Mouse (Mus musculus) layer of hippocampus, adult 9-10 months (tissue): ENCODE measurements around the gene Slc15a3.

Source experiments
- DNase-seq: peaks from one replicate; pipeline ENCODE4 v3.0.0; 2022; ENCODE audit warnings: low spot score

Gene Slc15a3

GRCm38 (mm10) chr19:10822534-10822933, 17.0 kb upstream of the Slc15a3 start:
- no peak for DNase-seq

GRCm38 (mm10) chr19:10824061-10824460, 15.5 kb upstream of the Slc15a3 start:
- no peak for DNase-seq

DNA sequence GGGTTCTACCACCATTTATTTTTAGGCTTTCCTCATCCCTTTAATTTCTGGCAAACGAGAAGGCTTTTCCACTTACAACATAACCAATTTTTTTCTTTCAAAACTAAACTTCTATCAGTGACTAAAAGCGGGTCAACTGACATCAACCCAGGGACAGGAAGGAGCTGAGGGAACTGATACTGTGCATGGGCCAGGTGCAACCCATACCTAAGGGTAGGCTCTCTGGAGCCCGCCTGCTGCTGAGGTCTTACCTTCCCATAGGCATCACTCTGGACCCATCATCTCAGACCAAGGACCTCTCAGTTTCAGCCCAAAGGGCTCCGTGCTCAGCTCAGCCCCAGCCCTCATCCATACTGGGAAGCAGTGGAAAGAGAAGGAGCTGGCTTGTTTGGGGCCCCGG, 11.2 kb upstream of the Slc15a3 start:
- DNase-seq, result no peak

- DNase-seq, result no peak
These were observed 9.9 kb upstream of the Slc15a3 start, which contains the start of gene Cd6 for GRCm38 (mm10) chr19:10829436-10830175. Gene Cd6, minus strand, starts transcription at chr19:10830058.

- DNase-seq, result no peak
These were observed 8.1 kb upstream of the Slc15a3 start for GRCm38 (mm10) chr19:10831424-10831823.

GRCm38 (mm10) chr19:10832030-10832429, 7.5 kb upstream of the Slc15a3 start:
- DNase-seq, result no peak

DNA sequence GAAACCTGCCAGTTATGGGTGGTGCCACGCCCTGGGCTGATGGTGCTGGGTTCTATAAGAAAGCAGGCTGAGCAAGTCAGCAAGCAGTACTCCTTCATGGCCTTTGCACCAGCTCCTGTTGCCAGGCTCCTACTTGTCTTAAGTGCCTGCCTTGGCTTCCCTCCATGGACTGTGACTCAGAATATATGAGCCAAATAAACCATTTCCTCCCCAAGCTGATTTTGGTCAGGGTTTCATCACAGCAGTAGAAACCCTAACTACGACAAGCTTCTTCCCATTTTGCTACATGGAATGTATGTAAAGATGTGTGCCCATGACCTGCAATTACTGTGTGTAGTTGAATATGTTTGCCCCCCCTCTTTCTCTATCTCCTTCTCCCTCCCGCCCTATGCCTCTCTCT, 5.9 kb upstream of the Slc15a3 start:
- no peak for DNase-seq

DNA sequence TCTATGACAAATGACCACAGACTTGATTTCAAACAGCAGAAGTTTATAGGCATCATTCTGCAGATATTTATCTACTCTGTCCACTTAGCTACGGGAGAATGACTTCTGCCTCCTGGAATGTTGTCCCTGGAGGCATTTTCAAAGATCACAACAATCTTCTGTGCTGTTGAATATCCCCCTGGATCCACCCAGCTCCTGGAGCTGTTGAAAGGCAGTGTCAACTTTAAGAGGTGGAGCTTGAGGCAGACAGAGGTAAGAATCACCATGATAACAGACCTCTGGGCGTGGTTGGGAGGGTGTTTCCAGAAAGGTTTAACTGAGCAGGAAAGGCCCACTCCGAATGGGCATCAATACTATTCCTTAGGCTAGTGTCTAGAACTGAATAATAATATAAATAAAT, 3.9 kb upstream of the Slc15a3 start:
- DNase-seq, result no peak

DNA sequence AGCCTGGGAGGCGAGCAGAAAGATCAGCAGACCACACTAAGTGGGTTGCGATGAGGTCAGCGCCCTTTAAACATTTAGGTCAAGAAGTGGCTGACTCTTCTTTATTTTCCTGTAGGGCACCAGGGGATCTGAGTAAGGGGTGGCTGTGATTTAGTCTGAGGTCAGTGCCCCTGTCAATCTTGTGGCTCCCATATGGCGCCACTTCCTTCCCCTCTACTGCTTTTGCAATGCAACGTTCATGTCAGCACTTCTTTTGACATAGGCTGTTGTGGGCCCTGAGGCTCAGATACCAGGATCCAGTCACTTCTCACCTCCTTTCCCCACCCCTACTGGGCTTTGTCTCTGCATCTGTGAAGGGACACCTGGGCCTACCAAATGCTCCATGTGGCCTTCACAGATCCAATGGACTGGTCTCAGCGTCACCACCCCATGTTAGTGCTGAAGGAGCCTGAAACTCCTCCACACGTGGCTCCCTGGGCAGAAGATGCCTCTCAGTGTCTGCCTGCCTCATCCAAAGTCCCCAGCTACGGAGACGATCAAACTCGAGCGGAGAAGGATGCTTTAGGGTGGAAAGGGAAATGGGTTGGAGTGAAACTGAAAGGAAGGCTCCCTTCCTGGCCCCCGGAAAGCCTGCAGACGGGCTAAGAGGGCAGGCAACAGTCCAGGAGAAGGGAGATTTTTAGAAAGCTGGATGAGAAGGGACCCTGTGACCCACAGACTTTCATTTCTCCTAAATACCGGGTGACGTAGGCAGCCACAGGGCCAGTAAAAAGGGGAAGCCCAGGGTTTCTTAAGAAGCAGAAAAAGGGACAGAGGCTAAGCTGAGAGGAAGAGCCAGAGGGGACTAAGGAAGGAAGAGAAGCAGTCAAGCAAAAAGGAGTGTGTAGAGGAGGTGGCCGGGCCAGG, 2.4 kb downstream of the Slc15a3 start:
- DNase-seq, result peak; percentile 18

DNA sequence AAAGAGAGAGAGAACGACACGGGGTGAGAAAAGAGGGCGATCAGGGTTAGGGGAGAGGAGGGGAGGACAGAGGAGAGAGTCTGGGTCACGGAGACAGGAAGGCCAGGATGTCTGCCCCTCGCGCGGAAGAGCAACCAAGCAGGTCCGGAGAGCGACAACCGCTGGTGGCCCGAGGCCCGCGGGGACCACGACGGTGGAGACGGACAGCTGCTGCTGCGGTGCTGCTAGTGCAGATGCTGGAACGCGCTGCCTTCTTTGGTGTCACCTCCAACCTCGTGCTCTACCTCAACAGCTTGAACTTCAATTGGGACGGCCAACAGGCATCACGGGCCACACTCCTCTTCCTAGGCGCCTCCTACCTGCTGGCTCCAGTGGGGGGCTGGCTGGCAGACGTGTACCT, 3.4 kb downstream of the Slc15a3 start:
- DNase-seq, result no peak

GRCm38 (mm10) chr19:10844206-10844605, 4.7 kb downstream of the Slc15a3 start:
- no peak for DNase-seq

DNA sequence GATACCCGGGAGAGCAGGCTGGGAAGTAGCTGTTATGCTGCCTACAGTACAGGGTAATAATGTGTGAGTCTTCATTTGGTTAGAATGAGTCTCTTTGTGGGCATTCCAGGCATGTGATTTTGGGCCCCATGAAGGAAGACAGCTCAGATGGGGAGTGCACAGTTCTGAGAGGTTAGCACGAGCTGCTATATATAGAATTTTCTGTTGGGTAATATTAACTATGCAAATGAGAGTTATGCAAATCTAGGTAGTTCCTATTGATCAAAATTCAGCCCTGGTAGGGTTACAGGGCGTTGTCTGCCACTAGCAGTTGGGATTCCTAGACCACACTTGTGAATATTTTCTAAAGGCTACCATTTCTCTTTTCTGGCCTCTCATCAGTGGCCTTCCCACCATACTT, 5.9 kb downstream of the Slc15a3 start:
- DNase-seq, result no peak

DNA sequence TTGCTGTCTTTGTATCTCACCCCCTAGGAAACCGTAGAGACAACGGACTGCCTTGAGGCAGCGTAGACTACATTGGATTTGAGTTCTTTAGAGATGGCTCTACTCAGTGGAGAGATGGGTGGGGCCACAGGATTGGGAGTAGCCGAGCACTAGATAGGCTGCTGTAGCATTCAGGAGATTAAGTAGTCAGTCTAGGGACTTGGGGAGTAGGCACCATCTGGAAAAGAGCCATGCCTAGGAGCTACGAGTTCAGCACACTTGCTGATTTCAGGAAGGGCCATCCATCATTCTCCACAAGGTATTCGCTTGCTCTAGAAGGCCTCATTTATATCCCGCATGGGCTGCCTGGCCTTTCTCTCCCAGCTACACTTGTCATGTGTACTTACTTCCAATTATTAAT, 6.6 kb downstream of the Slc15a3 start:
- DNase-seq, result no peak

DNA sequence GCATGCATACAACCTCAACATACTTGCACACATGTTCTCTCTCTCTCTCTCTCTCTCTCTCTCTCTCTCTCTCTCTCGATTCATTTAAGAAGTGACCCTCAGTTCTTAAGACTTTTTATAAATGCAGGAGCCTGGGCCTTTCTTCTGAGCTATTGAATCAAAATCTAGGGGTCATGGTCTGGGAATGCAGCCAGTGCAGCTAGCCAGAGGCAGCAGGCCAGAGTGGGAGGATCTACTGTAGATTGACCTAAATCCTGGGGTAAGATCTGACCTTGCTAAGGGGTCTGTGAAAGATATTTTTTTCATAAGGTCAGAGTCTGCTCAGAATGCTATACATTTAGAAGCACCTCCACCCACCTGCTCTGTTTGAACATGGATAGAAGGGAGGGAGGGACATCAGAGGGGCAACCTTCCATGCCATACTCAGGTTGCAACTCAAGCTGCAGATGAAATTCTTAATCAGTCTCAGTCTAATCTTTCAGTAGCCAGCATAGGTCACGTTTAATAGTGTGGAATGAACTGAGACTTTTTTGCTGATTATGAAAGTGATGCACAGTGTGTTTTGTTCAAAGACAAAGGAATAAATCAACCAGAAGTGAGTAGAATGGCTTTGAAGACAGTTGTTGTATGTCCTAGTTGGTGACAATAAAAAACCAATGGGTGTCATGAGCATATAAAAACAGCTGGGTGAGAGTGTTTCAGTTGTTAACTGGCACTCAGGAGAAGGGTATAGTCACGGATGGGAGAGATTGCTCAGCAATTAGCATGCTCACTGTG, 8.0 kb downstream of the Slc15a3 start:
- DNase-seq, result no peak

GRCm38 (mm10) chr19:10855422-10855821, 15.9 kb downstream of the Slc15a3 start:
- DNase-seq, result no peak

DNA sequence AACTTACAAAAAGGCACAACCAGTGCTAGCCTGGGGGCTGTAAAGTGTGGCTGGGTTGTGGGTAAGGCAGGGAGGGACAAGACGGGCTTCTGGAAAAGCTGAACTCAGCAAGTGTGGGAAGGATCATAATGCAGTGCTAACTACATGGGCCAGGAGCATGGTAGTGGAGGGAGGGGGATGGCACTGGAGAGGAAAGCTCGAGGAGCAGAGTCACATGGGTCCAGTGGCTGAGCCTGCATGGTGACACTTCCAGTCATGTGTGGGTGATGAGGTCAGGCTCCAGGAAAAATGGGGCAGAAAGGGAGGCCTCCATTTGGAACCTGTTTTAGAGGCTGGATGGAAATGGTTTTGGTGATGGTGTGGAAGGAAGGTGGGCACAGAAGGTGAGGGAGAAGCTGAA, 17.0 kb downstream of the Slc15a3 start:
- no peak for DNase-seq

GRCm38 (mm10) chr19:10860072-10860497, 20.6 kb downstream of the Slc15a3 start:
- no peak for DNase-seq

GRCm38 (mm10) chr19:10866351-10866750, 26.8 kb downstream of the Slc15a3 start:
- DNase-seq, result no peak

DNA sequence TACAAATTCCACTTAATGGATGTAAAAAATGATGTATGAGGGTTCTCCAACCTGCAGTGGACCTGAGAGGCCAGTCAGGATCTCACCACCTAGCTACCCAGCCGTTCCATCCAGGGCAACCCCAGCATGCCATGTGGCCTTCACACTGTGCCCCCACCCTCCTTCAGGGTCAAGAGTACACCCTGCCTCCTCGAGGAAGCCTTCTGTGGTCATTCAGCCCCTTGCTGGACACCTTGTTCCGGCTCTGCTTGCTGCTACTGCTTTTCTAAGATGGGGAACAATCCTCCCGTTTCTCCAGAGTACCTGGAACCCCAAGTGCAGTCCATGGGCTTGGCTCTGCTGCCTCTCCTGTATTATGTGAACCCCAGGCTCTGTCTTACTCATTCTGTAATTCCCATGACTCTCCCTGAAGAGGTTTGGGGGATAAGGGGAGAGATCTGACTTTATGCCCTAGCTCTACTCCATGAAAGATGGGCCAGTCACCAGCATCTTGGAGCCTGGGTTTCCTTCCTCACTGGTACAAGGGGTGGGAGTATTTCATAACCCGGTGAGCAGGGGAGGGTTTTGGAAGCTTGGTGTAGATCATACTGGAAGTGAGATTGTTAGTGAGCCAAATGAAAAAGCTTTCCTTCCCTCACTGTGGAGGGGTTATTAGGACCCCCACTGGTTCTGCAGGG, 28.6 kb downstream of the Slc15a3 start:
- DNase-seq, result no peak

- DNase-seq, result no peak
These were observed 29.2 kb downstream of the Slc15a3 start for GRCm38 (mm10) chr19:10868623-10869141.

- DNase-seq, result peak; percentile 49
These were observed 29.8 kb downstream of the Slc15a3 start for GRCm38 (mm10) chr19:10869241-10869885.
